Mouse (Mus musculus) thymus, postnatal 4 days (tissue): ENCODE data around the gene Gvin1.
"Not testable (repeated sequence)": the region's sequence is repeated elsewhere in the genome, so short reads cannot be mapped to it uniquely, and the experiment has no call there.

Experiments
- DNase-seq: peaks from one replicate; pipeline ENCODE4 v3.0.0; 2021

Gvin1 gene

DNA sequence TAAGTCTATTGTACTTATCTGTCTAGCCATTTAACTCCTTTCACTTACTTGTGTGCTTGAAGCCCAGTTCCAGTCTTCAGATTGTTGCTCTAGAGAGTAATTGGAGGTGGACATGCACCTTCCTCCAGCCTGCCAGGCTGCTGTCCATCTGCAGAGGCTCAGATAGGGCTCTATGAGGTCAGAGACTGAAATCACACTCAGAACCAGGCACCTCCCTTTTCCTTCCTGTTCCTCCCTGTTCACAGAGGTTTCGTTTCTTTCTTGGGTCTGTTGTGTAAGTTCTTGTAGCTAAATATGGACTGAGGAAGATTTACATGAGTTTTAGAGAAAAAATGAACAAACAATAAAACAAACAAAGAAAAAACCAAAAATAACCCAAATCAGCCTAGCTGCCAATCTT, at the start of gene Gvin1:
TSS of gene Gvin1 (minus strand) at position 150 of the 400 bp plus-strand sequence.
- not testable (repeated sequence) for DNase-seq

DNA sequence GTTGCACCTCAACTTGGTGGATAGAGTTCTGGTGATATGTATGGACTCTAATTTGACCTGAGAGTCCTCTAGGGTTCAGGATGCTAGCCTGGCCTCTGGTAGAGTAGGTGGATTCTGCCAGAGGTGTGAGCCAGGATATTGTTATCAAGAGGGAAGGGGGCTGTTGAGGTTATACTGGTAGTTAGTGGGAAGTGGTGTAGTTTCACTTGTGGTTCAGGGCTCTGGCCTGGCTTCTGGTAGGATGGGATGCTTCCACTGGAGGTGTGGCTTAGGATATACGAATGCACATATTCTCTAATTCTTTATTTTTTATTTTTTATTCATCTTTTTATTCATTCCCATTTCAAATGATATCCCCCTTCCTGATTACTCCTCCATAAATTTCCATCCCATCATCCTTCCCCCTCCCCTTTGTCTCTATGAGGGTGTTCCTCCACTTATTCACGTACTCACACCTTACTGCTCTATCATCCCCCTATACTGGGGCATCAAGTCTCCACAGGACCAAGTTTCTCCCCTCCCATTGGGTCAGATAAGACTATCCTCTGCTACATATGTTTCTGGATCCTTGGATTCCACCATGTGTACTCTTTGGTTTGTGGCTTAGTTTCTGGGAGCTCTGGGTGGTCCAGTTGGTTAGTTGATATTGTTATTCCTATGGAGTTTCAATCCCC, 36.9 kb upstream of the Gvin1 start:
- DNase-seq: no peak

DNA sequence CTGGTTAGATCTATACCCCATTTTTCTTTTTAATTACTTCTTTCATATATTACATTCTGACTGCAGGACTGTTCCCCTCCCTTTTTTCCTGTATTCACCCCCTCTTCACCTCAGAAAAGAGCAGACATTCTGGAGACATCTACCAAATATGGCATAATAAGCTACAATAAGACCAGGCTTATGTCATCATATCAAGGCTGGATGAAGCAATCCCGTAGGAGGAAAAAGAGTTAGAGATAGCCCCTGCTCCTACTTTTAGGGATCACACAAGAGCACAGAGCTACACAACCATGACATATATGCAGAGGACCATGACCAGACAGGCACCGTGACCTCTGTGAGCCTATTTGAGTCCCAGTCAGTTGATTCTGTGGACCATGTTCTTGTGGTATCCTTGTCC, 33.8 kb upstream of the Gvin1 start:
- no peak for DNase-seq

- DNase-seq: no peak
Observed at GRCm38 (mm10) chr7:106248245-106248644, 33.1 kb upstream of the Gvin1 start.

DNA sequence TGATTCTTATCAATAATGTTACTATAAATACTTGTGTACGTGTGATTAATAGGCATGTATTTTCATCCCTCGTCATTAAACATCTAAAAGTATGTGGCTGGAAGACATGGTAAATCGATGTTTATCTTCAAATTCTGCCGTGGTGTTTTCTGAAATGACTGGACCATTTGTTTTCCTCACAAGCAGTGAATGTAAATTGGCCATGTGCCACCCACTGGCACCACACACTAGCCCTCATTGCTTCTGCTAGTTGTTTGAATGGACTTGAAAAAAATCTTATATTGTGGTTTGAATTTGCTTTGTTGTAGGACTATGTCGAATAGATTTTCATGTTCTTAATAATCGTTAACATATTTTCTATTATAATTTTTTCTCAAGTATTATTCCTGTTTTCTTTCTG, 30.5 kb upstream of the Gvin1 start:
- no peak for DNase-seq

- not testable (repeated sequence) for DNase-seq
Observed at GRCm38 (mm10) chr7:106240484-106241275, 25.6 kb upstream of the Gvin1 start.

- DNase-seq: no peak
Observed at GRCm38 (mm10) chr7:106237192-106237465, 22.0 kb upstream of the Gvin1 start.

DNA sequence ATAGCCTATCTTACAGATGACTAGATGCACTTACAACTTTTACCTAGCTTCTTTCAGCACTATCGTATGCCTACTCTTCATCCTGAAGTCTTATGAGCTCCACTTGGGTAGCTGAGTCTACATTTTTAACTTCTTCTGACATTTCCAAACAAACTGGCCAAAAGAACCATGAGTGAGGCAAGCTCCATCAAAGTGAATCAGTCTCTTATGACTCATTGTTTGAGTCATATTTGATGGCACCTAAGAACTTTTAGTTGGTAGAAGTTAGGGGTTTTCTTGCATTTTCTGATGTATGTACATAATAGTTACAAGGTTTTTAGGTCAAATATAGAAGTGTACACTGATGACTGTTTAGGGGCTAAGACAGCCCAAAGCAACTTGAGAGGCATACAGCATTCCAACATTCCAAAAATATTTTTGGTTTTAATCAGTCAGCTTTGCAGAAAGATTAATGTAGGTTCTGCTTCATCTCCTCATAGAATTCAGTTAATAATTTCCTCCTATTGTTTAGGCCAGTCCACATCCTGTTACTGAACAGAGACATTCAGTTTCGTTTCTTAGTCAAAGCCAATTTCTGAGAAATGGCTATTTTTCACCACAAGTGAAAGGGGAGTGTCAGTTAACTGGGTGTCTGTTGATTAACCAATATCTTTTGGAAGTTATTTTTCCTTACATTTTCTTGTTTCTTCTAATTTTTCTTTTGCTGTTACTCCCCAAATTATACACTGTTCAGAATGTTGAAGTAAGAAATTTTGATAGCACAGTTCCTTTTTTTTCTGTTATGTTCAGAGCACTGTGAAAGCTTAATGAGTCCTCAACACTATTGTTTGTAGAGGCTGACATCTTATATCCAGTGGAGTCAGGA, 21.4 kb upstream of the Gvin1 start:
- no peak for DNase-seq

DNA sequence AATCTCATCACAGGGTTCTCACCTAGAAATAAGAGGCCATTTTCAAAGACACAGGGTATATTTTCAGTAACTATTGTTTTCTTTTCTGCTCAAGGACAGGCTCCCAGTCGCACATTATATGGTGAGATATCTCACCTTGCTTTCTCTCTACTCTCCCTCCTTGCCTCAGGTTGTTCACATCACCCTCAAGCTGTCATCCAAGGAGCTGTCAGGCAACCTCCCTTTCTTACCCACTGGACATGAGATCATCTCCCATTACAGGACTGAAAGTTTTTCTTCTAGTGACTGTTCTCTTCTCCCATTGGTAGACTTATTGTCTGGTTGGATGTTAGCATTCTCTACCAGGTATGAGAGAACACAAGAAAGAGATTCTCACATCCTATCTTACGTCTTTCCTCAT, 20.5 kb upstream of the Gvin1 start:
- no peak for DNase-seq

DNA sequence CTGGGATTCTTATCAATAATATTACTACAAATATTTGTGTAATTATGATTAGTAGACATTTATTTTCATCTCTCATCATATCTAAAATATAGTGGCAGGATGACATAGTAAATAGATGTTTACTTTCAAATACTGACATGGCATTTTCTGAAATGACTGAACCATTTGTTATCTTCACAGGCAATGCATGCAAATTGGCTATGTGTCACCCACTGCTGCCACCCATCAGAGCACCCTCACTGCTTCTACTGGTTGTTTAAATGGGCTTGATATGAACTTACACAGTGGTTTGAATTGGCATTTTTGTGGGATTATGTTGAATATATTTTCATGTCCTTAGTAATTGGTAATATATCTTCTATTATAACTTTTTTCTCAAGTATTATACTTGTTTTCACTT, 784 bp upstream of the Gvin1 start:
- DNase-seq: not testable (repeated sequence)

GRCm38 (mm10) chr7:106213770-106214169, 1.4 kb downstream of the Gvin1 start:
- not testable (repeated sequence) for DNase-seq

DNA sequence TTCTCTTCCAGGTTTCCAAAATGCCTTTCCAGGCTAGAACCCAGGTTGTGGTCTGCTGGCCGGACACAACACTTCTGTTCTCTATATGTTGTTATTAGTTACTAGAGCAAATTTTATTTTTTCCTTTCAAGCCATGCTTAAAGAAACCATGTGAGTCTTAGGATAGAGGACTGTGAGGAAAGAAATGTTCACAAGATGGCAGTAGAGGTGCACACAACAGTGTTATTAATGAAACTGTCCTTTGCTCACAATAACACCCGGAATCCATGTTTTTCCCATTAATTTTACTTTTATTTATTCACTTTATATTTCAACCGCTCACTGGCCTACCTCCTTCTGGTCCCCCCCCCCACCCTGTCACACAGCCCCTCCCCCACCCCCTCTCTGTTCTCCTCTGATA, 8.5 kb downstream of the Gvin1 start:
- not testable (repeated sequence) for DNase-seq

- not testable (repeated sequence) for DNase-seq
Observed at GRCm38 (mm10) chr7:106177065-106177464, 38.1 kb downstream of the Gvin1 start.

GRCm38 (mm10) chr7:106145013-106145754, 69.9 kb downstream of the Gvin1 start:
- DNase-seq: not testable (repeated sequence)

GRCm38 (mm10) chr7:106141128-106141895, 73.8 kb downstream of the Gvin1 start:
- not testable (repeated sequence) for DNase-seq

GRCm38 (mm10) chr7:106117090-106117948, 97.8 kb downstream of the Gvin1 start:
- DNase-seq: not testable (repeated sequence)
